Mouse (Mus musculus): ENCODE measurements around the gene 1700010I14Rik. TPM values are rescaled to one million over a fixed set of nuclear protein-coding genes. Genes with fewer than 3 reads are reported as not detected.
A peak's percentile ranks its signal among the peaks of the same experiment; 100 is the strongest.

1700010I14Rik gene
- polyA plus RNA-seq, 1 experiment from 2014 or later: 2.4 TPM

GRCm38 (mm10) chr17:8977271-8977670, 10.9 kb upstream of the 1700010I14Rik start:
- Histone ChIP-seq H3K9me3 (replicated peaks) (no peaks in the 10 kb centered on the region), H3K36me3 (no peaks in the 10 kb centered on the region), H3K4me3 (no peak overlapping the region), H3K4me1 (peaks cover 21% of the 10 kb centered on the region), H3K27ac (no peak overlapping the region), H3K27me3 (ENCODE audit: low read depth, poor library complexity, severe bottlenecking) (no peaks in the 10 kb centered on the region)
- no peak for DNase-seq (ENCODE audit: low spot score)
- 81% methylated on average over 2 of the region's 2 CpGs for WGBS

- peaks cover 3% of the 10 kb centered on the region for H3K4me1 ChIP-seq
- no peaks in the 10 kb centered on the region for H3K27me3 ChIP-seq (ENCODE audit: low read depth, poor library complexity, severe bottlenecking)
- H3K36me3 ChIP-seq: no peaks in the 10 kb centered on the region
- H3K4me3 ChIP-seq: no peak overlapping the region
- no peak overlapping the region for H3K27ac ChIP-seq
- 91% methylated on average over 2 of the region's 2 CpGs for WGBS
- no peaks in the 10 kb centered on the region for H3K9me3 ChIP-seq (replicated peaks)
- DNase-seq (ENCODE audit: low spot score): no peak
Observed at GRCm38 (mm10) chr17:8983576-8983975, 4.6 kb upstream of the 1700010I14Rik start.

DNA sequence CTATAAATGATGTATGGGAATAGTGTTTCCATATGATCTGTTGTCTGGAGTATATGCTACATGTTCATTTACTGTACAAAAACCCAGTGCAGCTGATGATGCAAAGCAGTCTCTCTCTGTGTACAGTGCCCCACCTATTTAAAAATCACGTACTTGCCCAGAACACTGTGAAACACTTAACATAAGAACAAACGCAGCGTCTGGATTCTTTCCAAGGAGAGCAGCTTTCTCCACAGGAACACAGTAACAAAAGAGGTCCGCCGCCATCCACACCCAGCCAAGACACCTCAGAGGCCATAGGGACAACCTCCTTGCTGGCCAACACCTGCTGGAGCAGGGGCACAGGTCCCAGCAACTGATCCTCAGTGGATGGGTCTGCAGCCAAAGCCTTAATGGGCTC, 2.4 kb upstream of the 1700010I14Rik start:
- H3K27me3 ChIP-seq (ENCODE audit: low read depth, poor library complexity, severe bottlenecking): no peaks in the 10 kb centered on the region
- no peaks in the 10 kb centered on the region for H3K36me3 ChIP-seq
- no peak overlapping the region for H3K27ac ChIP-seq
- no peak overlapping the region for H3K4me3 ChIP-seq
- DNase-seq (ENCODE audit: low spot score): no peak
- 86% methylated on average over 5 of the region's 5 CpGs for whole genome bisulfite sequencing
- H3K9me3 ChIP-seq (replicated peaks): no peaks in the 10 kb centered on the region
- H3K4me1 ChIP-seq: peaks cover 9% of the 10 kb centered on the region

DNA sequence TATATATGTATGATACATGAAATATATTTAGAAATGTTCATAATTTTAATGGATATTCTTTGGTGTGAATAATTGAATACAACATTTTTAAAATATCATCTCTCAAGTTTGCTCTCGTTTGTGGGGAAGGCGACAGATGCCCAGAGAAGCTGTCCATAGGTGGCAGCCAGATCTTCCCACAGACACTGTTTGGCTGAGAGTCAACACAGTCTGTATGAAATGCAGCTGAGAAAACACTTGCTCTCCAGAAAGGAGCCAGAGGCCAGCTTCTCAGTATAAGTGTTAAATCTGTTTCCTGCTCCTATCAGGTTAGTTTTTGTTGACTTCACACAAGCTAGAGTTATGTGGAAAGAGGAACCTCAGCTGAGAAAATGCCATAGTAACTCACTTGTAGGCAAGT, 1.6 kb upstream of the 1700010I14Rik start:
- no peak for DNase-seq (ENCODE audit: low spot score)
- Histone ChIP-seq H3K9me3 (replicated peaks) (no peaks in the 10 kb centered on the region), H3K36me3 (no peaks in the 10 kb centered on the region), H3K27ac (no peak overlapping the region), H3K4me1 (peaks cover 9% of the 10 kb centered on the region), H3K4me3 (no peak overlapping the region), H3K27me3 (ENCODE audit: low read depth, poor library complexity, severe bottlenecking) (no peaks in the 10 kb centered on the region)
- 92% methylated on average over 2 of the region's 2 CpGs for WGBS

DNA sequence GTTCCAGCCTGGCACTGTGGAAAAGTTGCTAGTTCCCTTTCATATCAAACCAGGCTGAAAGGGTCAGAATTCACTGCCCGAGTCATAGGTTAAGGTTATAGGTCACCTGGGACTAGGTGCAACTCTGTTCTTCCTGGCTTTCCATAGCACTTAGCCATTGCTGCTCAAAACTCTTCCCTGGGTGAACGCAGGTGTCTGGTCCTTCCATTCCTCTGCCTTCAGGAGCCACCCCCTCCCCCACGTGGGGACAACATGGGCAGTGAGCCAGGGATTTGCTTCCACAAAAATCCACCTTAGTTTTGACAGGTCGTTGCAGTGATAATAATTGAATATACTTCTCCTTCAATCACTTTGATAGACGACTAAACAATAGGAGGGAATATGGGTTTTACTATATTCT, 764 bp upstream of the 1700010I14Rik start:
- no peak for DNase-seq (ENCODE audit: low spot score)
- H3K9me3 ChIP-seq (replicated peaks): no peaks in the 10 kb centered on the region
- peaks cover 9% of the 10 kb centered on the region for H3K4me1 ChIP-seq
- 0 out of 2 replicates have a peak, but pooled peaks cover 5% of the 10 kb centered on the region for H3K36me3 ChIP-seq
- H3K4me3 ChIP-seq: no peak overlapping the region
- 79% methylated on average over 5 of the region's 5 CpGs for WGBS
- H3K27me3 ChIP-seq (ENCODE audit: low read depth, poor library complexity, severe bottlenecking): no peaks in the 10 kb centered on the region
- no peak overlapping the region for H3K27ac ChIP-seq

DNA sequence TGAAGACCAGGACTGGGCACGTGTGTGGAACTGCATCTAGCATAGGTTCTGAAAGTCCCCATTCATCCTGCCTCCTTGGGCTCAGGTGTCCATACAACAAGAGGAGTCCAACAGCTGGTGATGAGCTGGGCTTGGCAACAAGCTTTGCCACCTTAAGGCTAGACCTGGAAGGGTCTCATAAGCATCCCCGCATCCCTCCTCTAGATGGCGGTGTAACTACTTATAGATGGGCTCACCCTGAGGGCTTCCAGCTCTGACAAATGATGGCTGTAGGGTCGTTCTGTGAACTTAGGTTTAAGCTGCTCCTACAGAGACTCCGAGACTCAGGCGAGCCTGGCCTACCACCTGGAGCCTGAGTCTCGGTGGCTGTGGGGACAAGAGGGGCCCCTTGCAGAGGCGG, 3.0 kb downstream of the 1700010I14Rik start:
- no peak overlapping the region for H3K27ac ChIP-seq
- WGBS: 30% methylated on average over 8 of the region's 8 CpGs
- H3K27me3 ChIP-seq (ENCODE audit: low read depth, poor library complexity, severe bottlenecking): no peaks in the 10 kb centered on the region
- no peak for DNase-seq (ENCODE audit: low spot score)
- no peaks in the 10 kb centered on the region for H3K9me3 ChIP-seq (replicated peaks)
- H3K4me3 ChIP-seq: no peak overlapping the region
- peaks cover 9% of the 10 kb centered on the region for H3K4me1 ChIP-seq
- peaks cover 16% of the 10 kb centered on the region; the same call in 1 of the 2 replicates for H3K36me3 ChIP-seq

DNA sequence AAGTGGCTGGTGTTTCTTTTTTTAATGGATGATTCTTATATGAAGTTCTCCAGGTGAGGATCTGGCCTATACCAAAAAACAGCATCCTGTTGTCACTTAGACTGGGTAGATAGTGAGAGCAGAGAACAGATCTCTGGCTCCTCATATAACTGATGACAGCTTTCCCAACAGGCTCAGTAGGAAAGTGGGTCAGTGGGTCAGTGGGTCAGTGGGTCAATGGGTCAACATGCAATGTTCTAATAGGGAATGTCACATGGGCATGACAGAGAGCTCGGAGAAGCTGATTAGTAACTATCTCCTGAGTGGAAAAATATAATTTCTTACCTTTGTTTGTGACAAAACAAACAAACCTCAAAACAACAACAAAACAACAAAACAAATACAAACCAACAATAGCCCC, 7.2 kb downstream of the 1700010I14Rik start:
- Histone ChIP-seq H3K4me1 (no peaks in the 10 kb centered on the region), H3K4me3 (no peak overlapping the region), H3K27me3 (ENCODE audit: low read depth, poor library complexity, severe bottlenecking) (no peaks in the 10 kb centered on the region), H3K9me3 (replicated peaks) (no peaks in the 10 kb centered on the region), H3K36me3 (peaks cover 25% of the 10 kb centered on the region; the same call in 1 of the 2 replicates), H3K27ac (no peak overlapping the region)
- no peak for DNase-seq (ENCODE audit: low spot score)
- 70% methylated on average over 1 of the region's 1 CpGs for WGBS

DNA sequence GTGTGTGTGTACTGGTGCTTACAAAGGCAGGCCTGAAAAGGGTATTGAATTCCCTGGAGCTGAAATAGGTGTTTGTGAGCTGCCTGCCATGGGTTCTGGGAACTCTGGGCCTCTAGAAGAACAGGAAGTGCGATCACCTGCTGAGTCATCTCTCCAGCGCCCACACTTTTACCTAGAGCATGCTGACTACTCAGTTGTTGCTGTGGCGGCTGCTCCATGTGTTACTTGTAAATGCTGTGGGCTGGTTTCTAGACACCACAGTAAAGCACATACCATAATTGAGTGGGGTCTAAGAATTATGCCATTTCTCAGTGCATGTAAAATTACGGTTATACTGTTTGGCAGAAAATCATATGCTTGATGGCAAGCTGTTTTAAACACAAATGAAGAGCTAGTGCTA, 14.3 kb downstream of the 1700010I14Rik start:
- 75% methylated on average over 4 of the region's 4 CpGs for WGBS

DNA sequence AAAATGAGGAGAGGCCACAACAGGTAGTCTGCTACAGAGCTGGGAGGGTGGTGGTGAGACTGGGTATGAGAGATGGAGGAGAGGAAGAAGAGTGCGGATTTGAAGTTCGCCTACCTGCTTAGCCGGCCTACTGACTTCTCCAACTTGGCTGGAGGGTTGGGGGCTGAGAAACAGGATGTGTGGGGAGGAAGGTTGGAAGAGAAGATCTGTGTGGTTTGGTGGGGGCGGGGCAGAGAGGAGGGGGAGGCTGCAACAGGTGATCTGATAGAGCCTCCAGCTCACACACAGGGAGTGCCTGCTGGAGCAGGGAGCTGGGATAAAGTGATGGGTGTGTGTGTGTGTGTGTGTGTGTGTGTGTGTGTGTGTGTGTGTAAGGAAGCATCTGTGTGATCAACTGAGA, 16.4 kb downstream of the 1700010I14Rik start:
- Histone ChIP-seq H3K4me1 (no peaks in the 10 kb centered on the region), H3K36me3 (peaks cover 9% of the 10 kb centered on the region; the same call in 1 of the 2 replicates), H3K27me3 (ENCODE audit: low read depth, poor library complexity, severe bottlenecking) (no peaks in the 10 kb centered on the region), H3K27ac (no peak overlapping the region), H3K9me3 (replicated peaks) (no peaks in the 10 kb centered on the region), H3K4me3 (no peak overlapping the region)
- WGBS: 82% methylated on average over 4 of the region's 4 CpGs
- DNase-seq (ENCODE audit: low spot score): no peak

More for the DNA sequence above, 14.3 kb downstream of the 1700010I14Rik start:
- no peak overlapping the region for H3K27ac ChIP-seq
- no peaks in the 10 kb centered on the region for H3K27me3 ChIP-seq (ENCODE audit: low read depth, poor library complexity, severe bottlenecking)
- H3K4me3 ChIP-seq: no peak overlapping the region
- H3K36me3 ChIP-seq: peaks cover 11% of the 10 kb centered on the region; the same call in 1 of the 2 replicates
- no peaks in the 10 kb centered on the region for H3K4me1 ChIP-seq
- no peak for DNase-seq (ENCODE audit: low spot score)
- no peaks in the 10 kb centered on the region for H3K9me3 ChIP-seq (replicated peaks)

- 32% methylated on average over 14 of the region's 14 CpGs for WGBS
- H3K27ac ChIP-seq: no peak overlapping the region
- no peaks in the 10 kb centered on the region for H3K4me1 ChIP-seq
- H3K9me3 ChIP-seq (replicated peaks): no peaks in the 10 kb centered on the region
- no peak overlapping the region for H3K4me3 ChIP-seq
- no peak for DNase-seq (ENCODE audit: low spot score)
- no peaks in the 10 kb centered on the region for H3K36me3 ChIP-seq
- H3K27me3 ChIP-seq (ENCODE audit: low read depth, poor library complexity, severe bottlenecking): no peaks in the 10 kb centered on the region
Observed at GRCm38 (mm10) chr17:9023198-9023942, 35.2 kb downstream of the 1700010I14Rik start.

DNA sequence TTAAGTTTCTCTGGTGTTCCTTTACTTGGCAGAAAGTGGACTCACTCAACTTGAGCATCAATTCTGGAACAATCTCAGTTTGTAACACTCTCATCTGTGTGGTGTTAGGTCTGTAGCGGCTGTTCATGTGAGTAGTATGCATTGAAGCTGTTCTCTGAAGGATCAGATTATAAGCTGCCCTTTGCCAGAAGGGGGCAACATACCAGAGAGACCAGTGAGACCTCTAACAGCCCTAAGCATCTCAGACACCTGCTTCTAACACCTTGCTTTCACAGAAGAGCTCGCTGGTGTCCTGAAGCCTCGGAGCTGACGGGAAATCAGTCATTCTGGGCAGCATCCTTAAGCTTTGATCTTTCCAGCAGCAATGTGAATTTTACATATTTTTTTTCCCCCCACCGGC, 42.0 kb downstream of the 1700010I14Rik start:
- H3K4me1 ChIP-seq: 0 out of 2 replicates have a peak, but pooled peaks cover 7% of the 10 kb centered on the region
- no peak for DNase-seq (ENCODE audit: low spot score)
- H3K27ac ChIP-seq: no peak overlapping the region
- WGBS: 70% methylated on average over 5 of the region's 5 CpGs
- no peaks in the 10 kb centered on the region for H3K9me3 ChIP-seq (replicated peaks)
- no peak overlapping the region for H3K4me3 ChIP-seq
- no peaks in the 10 kb centered on the region; the same call in 1 of the 2 replicates for H3K27me3 ChIP-seq (ENCODE audit: low read depth, poor library complexity, severe bottlenecking)
- H3K36me3 ChIP-seq: no peaks in the 10 kb centered on the region

DNA sequence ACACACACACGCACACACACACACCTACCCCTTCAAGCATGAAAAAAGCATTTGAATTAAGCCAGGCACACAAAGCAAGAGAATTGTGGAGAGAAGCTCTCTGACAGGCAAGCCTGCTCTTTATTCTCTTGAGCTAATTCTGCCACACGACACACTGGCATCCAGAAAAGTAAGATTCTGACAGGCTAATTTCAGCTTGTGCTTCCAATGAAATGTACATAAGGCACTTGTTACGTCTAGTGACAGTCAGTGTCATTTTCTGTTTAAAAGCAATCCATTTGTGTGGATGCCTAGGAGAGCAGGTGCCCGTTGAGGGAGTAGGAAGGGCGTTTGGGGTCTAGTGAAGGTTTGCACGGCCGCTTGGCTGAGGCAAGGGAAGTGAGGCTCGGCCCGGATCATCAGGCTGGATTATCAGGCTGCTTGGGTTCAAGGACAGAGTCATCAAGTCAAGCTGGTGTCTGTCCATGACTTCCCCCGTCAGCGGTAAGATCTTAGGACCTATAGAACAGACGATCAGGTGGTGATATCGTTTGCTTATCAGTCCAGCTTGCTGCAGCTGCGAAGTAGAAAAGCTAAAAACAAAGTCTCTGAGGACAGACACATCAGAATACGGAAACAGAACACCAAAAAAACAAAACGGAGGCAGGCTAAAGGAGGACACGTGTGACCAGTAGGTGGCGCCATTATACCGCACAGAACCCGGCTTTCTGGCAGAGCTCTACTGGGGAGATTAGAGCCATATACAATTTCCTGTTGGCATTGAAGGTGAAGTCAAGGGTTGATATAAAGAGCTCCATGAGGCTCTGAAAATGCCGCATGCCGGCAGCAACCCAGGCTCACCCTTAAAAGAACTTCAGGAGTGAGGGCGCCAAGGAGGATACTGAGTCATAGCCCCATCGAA, 43.4 kb downstream of the 1700010I14Rik start:
- Histone ChIP-seq H3K27me3 (ENCODE audit: low read depth, poor library complexity, severe bottlenecking) (no peaks in the 10 kb centered on the region; the same call in 1 of the 2 replicates), H3K4me1 (0 out of 2 replicates have a peak, but pooled peaks cover 7% of the 10 kb centered on the region), H3K36me3 (no peaks in the 10 kb centered on the region), H3K27ac (no peak overlapping the region), H3K4me3 (no peak overlapping the region), H3K9me3 (replicated peaks) (no peaks in the 10 kb centered on the region)
- WGBS: 25% methylated on average over 24 of the region's 24 CpGs
- peak; percentile 85 for DNase-seq (ENCODE audit: low spot score)

Data from limb, embryonic 10.5 days (tissue).